Mouse (Mus musculus) splenic B cell, adult 2 months (primary cell): ENCODE results near the gene Mettl9.

Experiments used
- DNase-seq: peaks from one replicate; pipeline ENCODE4 v3.0.0-alpha.2; 2011; ENCODE audit warnings: low read depth, low spot score
- H3K27me3 ChIP-seq: 2 replicates; pipeline ENCODE4 v1.6.1; 2012; ENCODE audit warnings: mild to moderate bottlenecking, low read length, moderate library complexity, mixed read lengths; ENCODE audit not compliant: control insufficient read depth, poor library complexity, insufficient read depth, severe bottlenecking
- H3K36me3 ChIP-seq: 2 replicates; pipeline ENCODE4 v1.6.1; 2012; ENCODE audit warnings: mild to moderate bottlenecking, low read length, moderate library complexity, mixed read lengths; ENCODE audit not compliant: control insufficient read depth, poor library complexity, insufficient read depth, severe bottlenecking

The Mettl9 gene

GRCm38 (mm10) chr7:121033856-121034652 is at the start of gene Mettl9:
Gene Mettl9, plus strand, starts transcription at chr7:121034445.
- H3K36me3 ChIP-seq = no peaks in the 10 kb centered on the region
- no peaks in the 10 kb centered on the region for H3K27me3 ChIP-seq
- DNase-seq = peak; percentile 95

DNA sequence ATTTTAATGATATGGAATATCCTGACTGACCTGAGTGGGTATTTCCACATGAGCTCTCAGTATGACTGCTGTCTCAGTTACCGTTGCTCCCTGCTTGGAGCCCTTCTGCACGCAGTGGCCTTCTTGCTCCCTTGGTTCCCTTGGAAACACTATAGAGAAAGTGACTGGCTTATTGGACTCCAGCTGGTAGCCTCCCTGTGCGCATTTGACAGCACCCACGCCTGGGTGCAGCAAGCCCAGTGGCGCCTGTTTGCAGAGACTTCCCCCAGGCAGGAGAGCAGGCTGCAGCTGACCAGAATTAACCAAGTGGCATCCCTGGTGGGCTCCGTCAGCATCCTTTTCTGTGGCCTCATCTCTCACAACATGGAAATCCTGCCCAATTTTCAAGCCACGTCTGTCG is 43.1 kb upstream of the Mettl9 start:
- DNase-seq = no peak
- H3K27me3 ChIP-seq = no peaks in the 10 kb centered on the region; the same call in 1 of the 2 replicates

DNA sequence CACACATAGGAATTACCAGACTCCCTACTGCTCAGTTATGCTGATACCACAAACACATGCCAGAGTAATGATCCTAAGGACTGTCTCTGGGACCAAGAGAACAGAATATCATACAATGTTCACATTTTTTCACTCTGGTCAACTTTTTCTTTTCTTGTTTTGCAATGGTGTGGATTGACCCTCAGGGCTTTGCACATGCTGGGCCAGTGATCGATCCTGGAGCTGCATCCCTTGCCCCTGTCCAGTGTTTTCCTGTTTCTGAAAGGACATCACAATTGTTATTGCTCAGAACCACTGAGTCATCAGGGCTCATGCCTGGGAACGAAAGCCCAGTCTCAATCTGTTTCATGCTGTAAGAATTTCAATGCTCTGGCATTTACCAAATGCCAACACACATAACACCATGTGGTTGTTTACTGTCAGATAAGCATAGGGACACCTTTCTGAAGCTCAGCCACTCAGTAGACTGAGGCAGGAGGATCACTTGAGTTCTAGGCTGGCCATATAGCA is 35.2 kb upstream of the Mettl9 start:
- Histone ChIP-seq H3K36me3 (no peaks in the 10 kb centered on the region), H3K27me3 (no peaks in the 10 kb centered on the region)
- no peak for DNase-seq

More for the DNA sequence above, 43.1 kb upstream of the Mettl9 start:
- H3K36me3 ChIP-seq = no peaks in the 10 kb centered on the region

DNA sequence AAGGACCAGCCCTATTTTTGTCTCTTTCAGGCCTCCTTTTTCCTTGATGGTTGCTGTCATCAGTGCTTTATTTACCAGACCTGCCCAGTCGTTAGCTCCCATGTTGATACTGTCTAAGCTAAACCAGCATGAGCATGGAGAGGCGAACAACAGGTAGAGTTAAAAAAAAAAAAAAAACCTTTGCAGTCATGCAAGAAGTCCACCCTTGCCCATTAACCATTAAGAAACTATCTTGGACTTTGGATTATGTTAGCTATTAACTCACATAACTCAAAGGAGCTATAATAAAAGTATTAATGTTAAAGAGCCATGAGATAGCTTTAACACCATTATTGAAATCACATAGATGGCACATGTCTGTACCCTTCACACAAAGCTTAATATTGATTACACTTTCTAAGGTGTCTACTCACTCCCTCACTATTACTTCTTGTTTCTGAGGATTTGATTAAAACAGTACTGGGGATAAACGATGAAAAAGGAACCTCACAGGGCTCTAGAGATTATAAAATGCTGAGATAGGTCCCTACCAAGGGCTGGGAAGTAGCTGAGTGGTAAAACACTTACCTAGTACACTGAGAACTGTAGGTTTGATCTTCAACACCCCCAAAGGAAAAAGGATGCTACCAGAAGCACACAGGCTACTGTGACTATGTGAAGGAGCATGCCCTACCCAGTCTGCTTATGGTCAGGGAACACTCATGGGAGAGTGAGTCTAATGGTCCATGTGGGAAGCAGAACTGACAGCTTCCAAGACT is 34.0 kb upstream of the Mettl9 start:
- Histone ChIP-seq H3K27me3 (no peaks in the 10 kb centered on the region), H3K36me3 (no peaks in the 10 kb centered on the region)
- no peak for DNase-seq

DNA sequence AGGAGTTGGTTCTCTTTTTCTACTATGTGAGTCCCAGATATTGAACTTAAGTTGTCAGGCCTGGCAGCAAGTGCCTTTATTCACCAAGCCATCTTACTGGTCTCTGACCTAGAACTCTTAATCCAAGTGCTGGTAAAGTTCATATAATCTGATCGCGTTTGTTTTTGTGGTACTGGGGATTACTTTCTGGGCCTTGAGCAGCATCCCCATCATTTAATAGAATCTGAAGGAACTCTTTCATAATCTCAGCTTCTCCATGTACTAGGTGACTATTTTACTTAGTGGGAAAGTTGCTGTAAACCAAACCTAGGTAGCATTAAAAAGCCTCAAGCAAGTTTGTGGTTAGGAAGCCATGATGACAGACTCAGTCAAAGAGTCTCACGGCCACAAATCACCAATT is 32.4 kb upstream of the Mettl9 start:
- DNase-seq = no peak
- Histone ChIP-seq H3K27me3 (no peaks in the 10 kb centered on the region), H3K36me3 (no peaks in the 10 kb centered on the region)

DNA sequence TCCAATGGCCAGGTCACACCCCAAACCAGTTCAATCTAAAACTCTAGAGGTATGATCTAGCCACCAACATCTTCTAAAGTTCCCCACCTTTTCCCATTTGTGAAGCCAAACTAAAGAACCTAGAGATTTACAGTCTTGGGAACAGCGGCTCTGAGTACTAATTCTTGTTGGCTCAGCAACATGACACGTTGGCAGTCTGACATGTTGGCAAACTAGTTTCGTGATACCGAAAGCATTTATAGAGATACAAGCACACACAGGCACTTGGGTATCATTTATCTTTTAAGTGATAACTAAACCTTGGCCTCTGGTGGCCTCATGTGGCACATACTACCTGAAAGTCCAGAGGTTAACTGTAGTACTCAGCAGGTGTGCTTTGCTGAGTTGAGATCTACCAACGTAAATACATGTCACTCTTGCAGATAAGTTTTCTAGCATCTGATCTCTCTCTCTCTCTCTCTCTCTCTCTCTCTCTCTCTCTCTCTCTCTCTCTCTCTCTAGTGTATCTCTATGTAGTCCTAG is 31.8 kb upstream of the Mettl9 start:
- Histone ChIP-seq H3K27me3 (no peaks in the 10 kb centered on the region), H3K36me3 (no peaks in the 10 kb centered on the region)
- no peak for DNase-seq

GRCm38 (mm10) chr7:121003793-121004418 is 30.3 kb upstream of the Mettl9 start:
- H3K27me3 ChIP-seq = no peaks in the 10 kb centered on the region
- H3K36me3 ChIP-seq = no peaks in the 10 kb centered on the region
- no peak for DNase-seq

DNA sequence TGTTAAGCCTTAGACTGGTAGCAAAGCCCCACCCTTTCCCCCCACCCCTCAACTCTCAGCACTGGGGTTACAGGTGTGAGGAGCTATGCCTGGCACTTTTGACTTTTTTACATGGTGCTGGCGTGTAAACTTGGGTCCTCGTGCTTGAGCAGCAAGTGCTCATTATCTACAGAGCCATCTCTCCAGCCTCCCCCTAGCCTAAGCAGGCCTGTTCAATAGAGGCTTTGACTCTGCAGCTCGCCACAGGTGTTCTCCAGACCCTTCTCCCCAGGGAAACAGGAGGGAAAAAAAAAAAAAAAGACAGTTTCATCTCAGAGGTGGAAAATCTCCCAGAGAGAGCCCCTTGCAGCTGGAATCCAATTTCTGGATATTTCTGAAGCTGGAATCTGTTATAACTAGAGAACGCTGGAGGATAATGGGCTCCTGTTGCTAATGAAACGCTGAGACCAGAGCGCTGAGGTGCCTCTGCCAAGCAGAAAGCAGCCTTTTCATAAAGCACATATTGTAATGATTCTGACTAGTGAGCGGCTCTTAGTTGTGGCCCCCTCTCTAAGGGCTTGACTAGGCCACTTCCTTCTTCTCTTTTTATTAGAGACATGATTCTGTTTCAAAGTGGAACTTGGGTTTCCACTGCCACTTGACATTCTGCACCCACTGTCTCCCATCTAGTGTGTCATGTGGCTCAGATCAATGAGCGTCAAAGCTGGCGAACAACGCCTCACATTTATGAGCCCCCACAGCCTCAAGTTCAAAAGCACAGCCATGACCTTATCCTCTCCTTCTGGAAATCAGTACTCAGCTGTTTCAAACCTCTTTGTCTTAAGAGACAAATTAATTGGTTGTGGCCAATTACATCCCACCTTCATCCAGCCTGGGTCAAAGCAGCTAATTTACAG is 22.2 kb upstream of the Mettl9 start:
- Histone ChIP-seq H3K36me3 (no peaks in the 10 kb centered on the region), H3K27me3 (no peaks in the 10 kb centered on the region)
- DNase-seq = no peak

GRCm38 (mm10) chr7:121014486-121014885 is 19.8 kb upstream of the Mettl9 start:
- Histone ChIP-seq H3K36me3 (no peaks in the 10 kb centered on the region), H3K27me3 (no peaks in the 10 kb centered on the region)
- no peak for DNase-seq

DNA sequence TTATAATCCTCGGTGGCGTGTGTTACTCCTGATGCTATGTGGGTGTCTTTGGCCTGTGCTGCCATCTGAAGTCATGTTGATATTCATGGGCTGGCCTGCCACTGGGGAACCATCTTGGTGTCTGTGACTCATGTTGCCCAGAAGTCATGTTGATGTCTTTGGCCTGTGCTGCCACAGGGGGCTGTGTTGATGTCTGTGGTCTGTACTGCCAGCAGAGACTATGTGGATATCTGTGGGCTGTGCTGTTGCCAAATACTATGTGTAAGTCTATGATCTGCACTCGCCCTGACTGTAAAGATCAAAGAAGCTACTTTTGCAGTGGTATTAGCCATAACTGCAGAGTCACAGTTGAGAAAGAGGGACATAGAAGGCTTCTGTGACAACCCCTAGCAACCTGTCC is 15.5 kb upstream of the Mettl9 start:
- no peak for DNase-seq
- H3K27me3 ChIP-seq = no peaks in the 10 kb centered on the region
- H3K36me3 ChIP-seq = no peaks in the 10 kb centered on the region

GRCm38 (mm10) chr7:121020277-121020676 is 14.0 kb upstream of the Mettl9 start:
- Histone ChIP-seq H3K36me3 (no peaks in the 10 kb centered on the region), H3K27me3 (no peaks in the 10 kb centered on the region)
- DNase-seq = peak; percentile 9

DNA sequence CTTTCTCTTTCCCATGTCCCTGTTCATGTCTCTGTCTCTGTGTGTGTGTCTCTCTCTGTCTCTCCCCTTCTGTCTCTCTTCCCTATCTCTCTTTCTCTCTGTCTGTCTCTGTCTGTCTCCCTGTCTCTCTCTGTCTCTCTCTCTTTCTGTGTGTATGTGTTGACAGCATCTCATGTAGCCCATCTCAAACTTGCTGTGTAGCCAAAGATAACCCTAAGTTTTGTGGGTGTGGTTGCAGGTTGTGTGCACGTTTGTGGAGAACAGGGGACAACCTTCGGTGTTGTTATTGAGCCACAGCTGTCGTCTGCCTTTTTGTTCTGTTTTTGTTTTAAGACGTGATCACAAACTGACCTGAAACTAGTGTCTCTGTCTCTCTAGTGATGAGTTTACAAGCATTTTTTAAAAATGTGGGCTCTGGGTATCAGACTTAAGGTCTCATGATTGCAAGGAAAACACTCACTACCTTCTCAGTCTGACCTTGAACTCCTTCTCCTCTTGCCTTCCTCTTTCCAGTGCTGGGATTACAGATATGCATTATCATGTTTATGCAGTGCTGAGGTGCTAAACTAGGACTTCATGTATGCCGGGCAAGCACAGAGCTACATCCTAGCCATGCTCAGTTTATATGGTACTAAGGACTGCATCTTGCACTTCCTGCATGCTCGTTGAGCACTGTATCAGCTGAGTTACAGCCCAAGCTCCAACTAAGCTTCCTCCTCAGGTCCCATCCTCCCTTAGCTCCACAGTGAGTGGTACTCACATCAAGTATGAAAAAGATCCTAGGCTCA is 8.8 kb upstream of the Mettl9 start:
- DNase-seq = no peak
- Histone ChIP-seq H3K36me3 (no peaks in the 10 kb centered on the region), H3K27me3 (no peaks in the 10 kb centered on the region)

DNA sequence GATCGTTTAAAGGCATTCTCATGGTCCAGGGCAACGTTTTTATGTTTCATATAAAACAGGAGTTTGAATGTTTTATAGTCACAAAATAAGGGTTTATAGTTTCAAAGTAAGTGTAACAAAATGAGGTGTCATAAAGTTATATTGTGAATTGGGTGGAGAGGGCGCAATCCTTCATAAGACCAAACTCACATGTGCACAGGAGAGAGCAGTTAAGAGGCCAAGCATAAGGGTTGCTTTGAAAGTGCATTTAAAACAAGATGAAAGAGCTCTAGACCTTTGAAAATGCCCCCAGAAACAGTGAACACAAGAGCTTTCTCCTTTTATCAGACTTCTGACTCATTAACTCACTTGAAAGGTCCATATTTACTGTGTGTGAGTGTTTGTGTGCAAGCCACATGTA is 7.9 kb upstream of the Mettl9 start:
- Histone ChIP-seq H3K27me3 (no peaks in the 10 kb centered on the region), H3K36me3 (no peaks in the 10 kb centered on the region)
- DNase-seq = no peak
